Mouse (Mus musculus) ES-Bruce4 (cell line): Measurements from ENCODE around the gene Trib3. TPM values are rescaled to one million over a fixed set of nuclear protein-coding genes. Genes with fewer than 3 reads are reported as not detected.

ENCODE experiments used
- H3K27ac ChIP-seq: 2 replicates; pipeline ENCODE4 v1.5.1; 2012; ENCODE audit warnings: low read length, inconsistent platforms; ENCODE audit not compliant: insufficient read depth
- H3K27me3 ChIP-seq: 2 replicates; pipeline ENCODE4 v1.6.1; 2012; ENCODE audit warnings: mild to moderate bottlenecking, low read length, inconsistent platforms; ENCODE audit not compliant: control insufficient read depth, poor library complexity, insufficient read depth, severe bottlenecking
- H3K36me3 ChIP-seq: 2 replicates; pipeline ENCODE4 v1.6.1; 2012; ENCODE audit warnings: inconsistent platforms, mild to moderate bottlenecking, low read length, moderate library complexity; ENCODE audit not compliant: control insufficient read depth, poor library complexity, insufficient read depth, severe bottlenecking
- H3K4me1 ChIP-seq: one replicate; pipeline ENCODE4 v1.8.1; 2011; ENCODE audit warnings: low read length; ENCODE audit not compliant: control insufficient read depth, insufficient read depth
- H3K4me3 ChIP-seq: 2 replicates; pipeline ENCODE4 v1.5.1; 2011; ENCODE audit warnings: low read depth, mild to moderate bottlenecking, low read length
- H3K9ac ChIP-seq: 2 replicates; pipeline ENCODE4 v1.6.1; 2012; ENCODE audit warnings: low read depth, mild to moderate bottlenecking, inconsistent platforms; ENCODE audit not compliant: poor library complexity, severe bottlenecking
- H3K9me3 ChIP-seq: replicated peaks from 2 replicates; pipeline ENCODE4 v1.6.1; 2012; ENCODE audit warnings: mild to moderate bottlenecking, low read length, inconsistent platforms; ENCODE audit not compliant: control insufficient read depth, poor library complexity, insufficient read depth, severe bottlenecking
- CTCF ChIP-seq: IDR thresholded peaks from one replicate; pipeline ENCODE4 v1.8.1; 2011; ENCODE audit warnings: low read depth, low read length
- EP300 ChIP-seq: IDR thresholded peaks from 2 replicates; pipeline ENCODE4 v1.6.1; 2011; ENCODE audit warnings: low read depth, low read length; ENCODE audit not compliant: insufficient read depth
- POLR2A ChIP-seq: IDR thresholded peaks from one replicate; pipeline ENCODE4 v1.8.1; 2011; ENCODE audit warnings: low read length; ENCODE audit not compliant: insufficient read depth
- polyA plus RNA-seq: library from polyadenylated mRNA; stranded (reverse); fragments of >200 nt; gene quantifications from 2 replicates; pipeline ENCODE4 v1.2.4, GENCODE M21; 2011; ENCODE audit warnings: low read depth; ENCODE audit not compliant: missing spikeins, insufficient read depth, insufficient read length

Trib3 gene
- polyA plus RNA-seq, 1 experiment: 12.3 TPM

DNA sequence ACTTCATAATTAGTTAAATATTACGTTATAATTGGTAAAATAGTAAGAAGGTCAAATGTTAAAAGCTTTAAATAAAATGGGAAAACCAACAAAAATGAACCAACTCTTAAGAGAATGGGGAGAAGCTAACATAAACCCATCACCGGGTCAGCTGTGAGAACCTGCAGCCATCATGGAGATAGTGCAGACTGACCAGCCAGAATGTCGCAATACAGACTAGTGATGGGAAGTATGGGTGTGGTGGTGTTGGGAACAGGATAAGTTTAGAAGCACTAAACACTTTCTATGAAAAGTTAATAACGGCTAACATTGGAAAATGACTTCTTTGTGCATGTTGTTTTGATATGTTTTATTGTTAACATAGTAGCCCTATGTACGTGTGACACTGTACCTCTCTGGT lies 56.3 kb downstream of the Trib3 start:
- H3K9me3 ChIP-seq: no peaks in the 10 kb centered on the region
- no peak overlapping the region for H3K4me3 ChIP-seq
- H3K27me3 ChIP-seq: no peaks in the 10 kb centered on the region
- TF ChIP-seq CTCF (no peak), POLR2A (no peak), EP300 (no peak)
- no peak overlapping the region for H3K27ac ChIP-seq
- H3K9ac ChIP-seq: no peak overlapping the region
- H3K4me1 ChIP-seq: no peaks in the 10 kb centered on the region
- H3K36me3 ChIP-seq: peaks cover 33% of the 10 kb centered on the region

Other genes starting within 250 kb of the Trib3 start
- gene Srxn1, start 238.5 kb downstream of the Trib3 start, polyA plus RNA-seq: 18.1 TPM in 2 replicates
- gene Tcf15, start 200.5 kb downstream of the Trib3 start, polyA plus RNA-seq: 8.3 and 8.5 TPM in 2 replicates
- gene Csnk2a1, start 117.2 kb downstream of the Trib3 start, polyA plus RNA-seq: 258 and 280 TPM in 2 replicates
- 27.7 and 32.3 TPM in 2 replicates for gene Tbc1d20, start 50.2 kb downstream of the Trib3 start, polyA plus RNA-seq
- gene Rbck1, start 11.4 kb downstream of the Trib3 start, polyA plus RNA-seq: 86.7 and 89.1 TPM in 2 replicates
- 1.1 TPM in 1 of 2 replicates, not detected in the other for gene Nrsn2, start 32.6 kb upstream of the Trib3 start, polyA plus RNA-seq
- gene Sox12, start 54.0 kb upstream of the Trib3 start, polyA plus RNA-seq: 27.5 and 31.3 TPM in 2 replicates
- gene Zcchc3, start 71.0 kb upstream of the Trib3 start, polyA plus RNA-seq: 26.7 and 30.6 TPM in 2 replicates
- not detected in 2 replicates for gene 6820408C15Rik, start 71.6 kb upstream of the Trib3 start, polyA plus RNA-seq
- gene Defb23, start 120.6 kb upstream of the Trib3 start, polyA plus RNA-seq: not detected in 2 replicates
- not detected in 2 replicates for gene Defb20, start 133.0 kb upstream of the Trib3 start, polyA plus RNA-seq
- not detected in 2 replicates for gene Defb22, start 146.1 kb upstream of the Trib3 start, polyA plus RNA-seq
- gene Defb26, start 167.7 kb upstream of the Trib3 start, polyA plus RNA-seq: not detected in 2 replicates
- not detected in 2 replicates for gene Defb28, start 174.2 kb upstream of the Trib3 start, polyA plus RNA-seq
- gene Defb29, start 196.1 kb upstream of the Trib3 start, polyA plus RNA-seq: not detected in 2 replicates
- gene Gm17416, start 225.3 kb upstream of the Trib3 start, polyA plus RNA-seq: not detected in 2 replicates
- gene Defb21, start 228.7 kb upstream of the Trib3 start, polyA plus RNA-seq: not detected in 2 replicates
- not detected in 2 replicates for gene Defb19, start 236.3 kb upstream of the Trib3 start, polyA plus RNA-seq